Mouse (Mus musculus): Measurements from ENCODE around the gene Gm7137. TPM values are rescaled to one million over a fixed set of nuclear protein-coding genes. Genes with fewer than 3 reads are reported as not detected.
"Not testable (repeated sequence)": the region's sequence is repeated elsewhere in the genome, so short reads cannot be mapped to it uniquely, and the experiment has no call there.

Gene Gm7137
- not detected for total RNA-seq (2021)

DNA sequence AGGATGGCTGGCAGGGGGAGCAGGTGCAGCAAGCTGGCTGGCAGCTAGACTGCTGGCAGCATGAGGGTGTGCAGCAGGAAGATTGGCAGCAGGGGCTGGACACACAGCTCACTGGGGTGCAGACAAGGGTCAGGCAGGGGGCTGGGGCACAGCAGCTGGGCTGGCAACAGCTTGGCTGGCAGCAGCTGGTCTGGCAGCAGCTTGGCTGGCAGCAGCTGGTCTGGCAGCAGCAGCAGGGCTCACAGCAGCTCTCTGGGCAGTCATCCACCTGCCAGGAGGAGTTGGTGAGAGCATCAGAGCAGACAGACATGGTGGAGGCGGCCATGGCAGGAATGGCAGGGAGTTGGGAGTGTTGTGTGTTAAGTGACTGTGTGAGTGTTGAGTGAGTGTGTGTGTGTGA, at the start of gene Gm7137:
Gene Gm7137 (minus strand): TSS at position 325 of the 400 bp plus-strand sequence.
- intact Hi-C loops (cut with DNase I): loop anchor here (10.0 kb wide), 1 partner anchor 127 kb away; no protein-coding TSS in a partner anchor
- DNase-seq: peak; percentile 47 to 55

- DNase-seq: no peak
- intact Hi-C loops (cut with DNase I): no loop called here
These were observed 47.6 kb upstream of the Gm7137 start, which contains the start of gene Krtap10-10 for GRCm38 (mm10) chr10:77835647-77836046. Krtap10-10 (plus strand) TSS chr10:77835947.

- no peak for DNase-seq
- intact Hi-C loops (cut with DNase I): no loop called here
These were observed 39.0 kb upstream of the Gm7137 start, which contains the start of gene Krtap10-4 for GRCm38 (mm10) chr10:77826951-77827350. Krtap10-4 (minus strand) TSS chr10:77827095.

DNA sequence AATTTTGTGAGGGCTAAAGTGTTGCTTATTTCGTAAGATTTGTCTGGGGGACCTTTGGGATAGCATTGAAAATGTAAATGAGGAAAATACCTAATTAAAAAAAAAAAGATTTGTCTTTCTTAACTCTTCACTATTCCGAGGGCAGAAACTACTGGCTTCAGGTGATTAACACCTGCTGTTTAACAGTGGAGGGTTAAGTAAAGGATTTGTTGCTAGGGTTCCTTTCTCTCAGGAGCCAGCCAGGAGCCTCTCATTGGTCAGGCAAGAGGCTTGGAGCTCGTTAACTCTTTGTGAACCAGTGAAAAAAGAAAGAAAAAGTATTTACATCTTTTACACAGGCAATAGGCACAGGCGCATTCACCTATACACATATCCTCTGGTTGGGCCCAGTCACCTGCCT, 31.2 kb upstream of the Gm7137 start:
- intact Hi-C loops (cut with DNase I): loop anchor here (5.0 kb wide), 1 partner anchor 192 kb away; no protein-coding TSS in a partner anchor
- no peak for DNase-seq

- no peak for DNase-seq
- intact Hi-C loops (cut with DNase I): loop anchor here (5.0 kb wide), 1 partner anchor 191 kb away; no protein-coding TSS in a partner anchor
These were observed 30.5 kb upstream of the Gm7137 start for GRCm38 (mm10) chr10:77818523-77818922.

- peak; percentile 7 to 44 for DNase-seq
- intact Hi-C loops (cut with DNase I): loop anchor here (5.0 kb wide), 1 partner anchor 188 kb away; no protein-coding TSS in a partner anchor
These were observed 27.5 kb upstream of the Gm7137 start for GRCm38 (mm10) chr10:77815514-77815913.

GRCm38 (mm10) chr10:77814382-77814781, 26.4 kb upstream of the Gm7137 start, which contains the start of gene Gm2696:
Gm2696 (plus strand) TSS chr10:77814682.
- intact Hi-C loops (cut with DNase I): no loop called here
- DNase-seq: no peak

- no peak for DNase-seq
- intact Hi-C loops (cut with DNase I): no loop called here
These were observed 23.7 kb upstream of the Gm7137 start, which contains the start of gene Gm9507 for GRCm38 (mm10) chr10:77811743-77812142. Gm9507 (minus strand) TSS chr10:77811843.

DNA sequence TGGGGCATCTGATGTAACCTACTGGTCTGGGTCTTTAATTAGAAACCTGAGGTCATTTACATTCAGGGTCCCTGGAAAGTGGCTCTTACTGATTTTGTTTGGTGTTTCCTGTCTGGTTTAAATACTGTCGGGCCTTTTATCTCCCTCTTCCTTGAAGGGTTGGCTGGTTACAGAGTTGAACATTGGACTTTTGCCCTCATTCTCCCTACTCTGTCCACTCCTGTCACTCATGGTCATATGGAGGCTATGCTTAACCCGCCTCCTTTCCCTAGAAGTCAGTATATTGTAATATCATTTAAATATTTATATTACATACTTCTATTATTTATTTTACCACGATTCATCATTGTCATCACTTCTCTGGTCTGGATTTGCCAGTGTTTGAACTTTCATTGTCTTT, 16.1 kb upstream of the Gm7137 start:
- DNase-seq: no peak
- intact Hi-C loops (cut with DNase I): no loop called here

GRCm38 (mm10) chr10:77798921-77799508, 11.0 kb upstream of the Gm7137 start, which contains the start of gene Gm19668:
Gm19668 (minus strand) TSS chr10:77799133.
- intact Hi-C loops (cut with DNase I): no loop called here
- DNase-seq: no peak

DNA sequence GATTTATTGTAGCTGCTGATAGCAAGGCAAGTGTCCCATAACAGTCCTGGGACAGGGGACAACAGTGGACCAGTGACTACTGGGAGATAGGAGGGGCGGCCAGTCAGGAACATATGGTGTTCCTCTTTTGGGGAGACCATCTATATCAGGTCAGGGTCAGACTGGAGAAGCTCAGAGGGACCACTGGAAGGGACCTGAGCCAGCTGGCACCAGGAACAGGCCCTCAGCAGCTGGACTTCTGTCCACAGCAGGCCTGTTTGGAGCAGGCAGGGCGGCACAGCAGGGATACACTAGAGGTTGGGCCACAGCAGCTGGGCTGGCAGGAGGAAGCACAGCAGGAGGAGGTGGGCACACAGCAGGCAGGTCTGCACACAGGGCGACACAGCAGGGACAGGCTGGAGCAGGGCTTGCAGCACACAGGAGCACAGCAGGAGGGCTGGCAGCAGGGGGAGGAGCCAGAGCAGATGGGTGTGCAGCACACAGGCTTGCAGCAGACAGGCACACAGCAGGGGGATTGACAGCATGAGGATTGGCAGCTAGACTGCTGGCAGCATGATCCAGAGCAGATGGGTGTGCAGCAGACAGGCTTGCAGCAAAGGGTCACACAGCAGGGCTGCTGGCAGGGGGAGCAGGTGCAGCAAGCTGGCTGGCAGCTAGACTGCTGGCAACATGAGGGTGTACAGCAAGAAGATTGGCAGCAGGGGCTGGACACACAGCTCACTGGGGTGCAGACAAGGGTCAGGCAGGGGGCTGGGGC, 10.3 kb upstream of the Gm7137 start:
- DNase-seq: peak; percentile 31 to 50
- intact Hi-C loops (cut with DNase I): not testable (repeated sequence)

- intact Hi-C loops (cut with DNase I): no loop called here
- DNase-seq: peak; percentile 44 to 50
These were observed 9.7 kb upstream of the Gm7137 start for GRCm38 (mm10) chr10:77797677-77798076.

DNA sequence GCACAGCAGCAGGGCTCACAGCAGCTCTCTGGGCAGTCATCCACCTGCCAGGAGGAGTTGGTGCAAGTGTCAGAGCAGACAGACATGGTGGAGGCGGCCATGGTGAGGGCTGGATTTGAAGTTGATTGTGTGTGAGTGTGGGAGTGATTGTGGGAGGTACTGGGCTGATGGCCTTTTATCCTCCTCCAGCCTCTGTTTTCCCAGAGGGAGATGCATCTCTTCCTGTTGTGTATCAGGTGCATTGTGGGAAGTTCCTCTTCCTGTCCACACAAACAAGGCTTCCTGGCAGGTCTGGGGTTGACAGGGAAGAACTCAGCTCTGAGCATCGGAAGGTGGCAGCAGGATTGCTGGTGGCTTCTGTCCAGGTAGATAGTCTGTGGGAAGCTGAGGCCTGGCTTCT, 7.0 kb upstream of the Gm7137 start, which contains the start of gene Gm9639:
Gene Gm9639 (minus strand): TSS at position 101 of the 400 bp plus-strand sequence.
- peak in 1 of 2 experiments; percentile 29 for DNase-seq
- intact Hi-C loops (cut with DNase I): no loop called here

- intact Hi-C loops (cut with DNase I): loop anchor here (10.0 kb wide), 1 partner anchor 126 kb away; no protein-coding TSS in a partner anchor
- no peak for DNase-seq
These were observed 621 bp upstream of the Gm7137 start for GRCm38 (mm10) chr10:77788621-77789020.

DNA sequence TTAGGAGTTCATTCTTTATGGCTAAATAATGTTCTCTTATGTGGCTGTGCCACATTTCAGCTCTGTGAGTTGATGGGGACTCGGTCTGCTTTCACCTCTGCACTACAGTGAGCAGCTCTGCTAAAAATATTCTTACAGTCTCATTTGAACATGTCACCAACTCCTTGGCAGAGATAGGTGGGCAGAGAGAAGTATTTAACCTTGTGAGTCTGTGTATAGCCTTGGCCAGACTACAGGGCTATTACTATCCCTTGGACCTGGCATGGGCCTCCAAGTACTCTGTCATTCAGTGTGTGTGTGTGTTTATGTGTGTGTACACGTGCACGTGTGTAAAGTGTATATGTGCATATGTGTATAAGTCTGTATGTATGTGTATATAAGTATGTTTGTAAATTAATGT, 4.6 kb downstream of the Gm7137 start:
- intact Hi-C loops (cut with DNase I): loop anchor here (10.0 kb wide), 1 partner anchor 131 kb away; no protein-coding TSS in a partner anchor

DNA sequence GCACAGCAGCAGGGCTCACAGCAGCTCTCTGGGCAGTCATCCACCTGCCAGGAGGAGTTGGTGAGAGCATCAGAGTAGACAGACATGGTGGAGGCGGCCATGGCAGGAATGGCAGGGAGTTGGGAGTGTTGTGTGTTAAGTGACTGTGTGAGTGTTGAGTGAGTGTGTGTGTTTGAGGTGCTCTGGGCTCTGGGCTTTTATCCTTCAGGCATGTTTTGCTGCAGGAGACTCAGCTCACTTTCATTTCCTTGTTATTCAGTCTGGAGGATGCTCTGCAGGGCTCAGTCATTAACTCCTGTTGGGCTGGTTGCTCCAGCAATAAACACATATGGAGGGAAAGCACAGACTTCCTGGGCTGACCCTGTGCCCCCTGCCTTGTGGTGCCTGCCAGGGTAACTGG, 5.6 kb downstream of the Gm7137 start, which contains the start of gene Gm3250:
Gene Gm3250 (minus strand): TSS at position 101 of the 400 bp plus-strand sequence.
- DNase-seq: not testable (repeated sequence)
- intact Hi-C loops (cut with DNase I): loop anchor here (10.0 kb wide), 1 partner anchor 132 kb away; no protein-coding TSS in a partner anchor

More for the DNA sequence above, 4.6 kb downstream of the Gm7137 start:
- not testable (repeated sequence) for DNase-seq

DNA sequence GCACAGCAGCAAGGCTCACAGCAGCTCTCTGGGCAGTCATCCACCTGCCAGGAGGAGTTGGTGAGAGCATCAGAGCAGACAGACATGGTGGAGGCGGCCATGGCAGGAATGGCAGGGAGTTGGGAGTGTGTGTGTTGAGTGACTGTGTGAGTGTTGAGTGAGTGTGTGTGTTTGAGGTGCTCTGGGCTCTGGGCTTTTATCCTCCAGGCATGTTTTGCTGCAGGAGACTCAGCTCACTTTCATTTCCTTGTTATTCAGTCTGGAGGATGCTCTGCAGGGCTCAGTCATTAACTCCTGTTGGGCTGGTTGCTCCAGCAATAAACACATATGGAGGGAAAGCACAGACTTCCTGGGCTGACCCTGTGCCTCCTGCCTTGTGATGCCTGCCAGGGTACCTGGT, 11.2 kb downstream of the Gm7137 start, which contains the start of gene Gm7138:
Gene Gm7138 (minus strand): TSS at position 101 of the 400 bp plus-strand sequence.
- DNase-seq; intact Hi-C loops (cut with DNase I): not testable (repeated sequence)

DNA sequence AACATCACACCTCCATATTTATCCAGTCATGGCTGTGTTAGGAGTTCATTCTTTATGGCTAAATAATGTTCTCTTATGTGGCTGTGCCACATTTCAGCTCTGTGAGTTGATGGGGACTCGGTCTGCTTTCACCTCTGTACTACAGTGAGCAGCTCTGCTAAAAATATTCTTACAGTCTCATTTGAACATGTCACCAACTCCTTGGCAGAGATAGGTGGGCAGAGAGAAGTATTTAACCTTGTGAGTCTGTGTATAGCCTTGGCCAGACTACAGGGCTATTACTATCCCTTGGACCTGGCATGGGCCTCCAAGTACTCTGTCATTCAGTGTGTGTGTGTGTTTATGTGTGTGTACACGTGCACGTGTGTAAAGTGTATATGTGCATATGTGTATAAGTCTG, 15.9 kb downstream of the Gm7137 start:
- intact Hi-C loops (cut with DNase I); DNase-seq: not testable (repeated sequence)

DNA sequence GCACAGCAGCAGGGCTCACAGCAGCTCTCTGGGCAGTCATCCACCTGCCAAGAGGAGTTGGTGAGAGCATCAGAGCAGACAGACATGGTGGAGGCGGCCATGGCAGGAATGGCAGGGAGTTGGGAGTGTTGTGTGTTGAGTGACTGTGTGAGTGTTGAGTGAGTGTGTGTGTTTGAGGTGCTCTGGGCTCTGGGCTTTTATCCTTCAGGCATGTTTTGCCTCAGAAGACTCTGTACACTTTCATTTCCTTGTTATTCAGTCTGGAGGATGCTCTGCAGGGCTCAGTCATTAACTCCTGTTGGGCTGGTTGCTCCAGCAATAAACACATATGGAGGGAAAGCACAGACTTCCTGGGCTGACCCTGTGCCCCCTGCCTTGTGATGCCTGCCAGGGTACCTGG, 16.8 kb downstream of the Gm7137 start, which contains the start of gene Gm3238:
Gene Gm3238 (minus strand): TSS at position 101 of the 400 bp plus-strand sequence.
- DNase-seq; intact Hi-C loops (cut with DNase I): not testable (repeated sequence)

DNA sequence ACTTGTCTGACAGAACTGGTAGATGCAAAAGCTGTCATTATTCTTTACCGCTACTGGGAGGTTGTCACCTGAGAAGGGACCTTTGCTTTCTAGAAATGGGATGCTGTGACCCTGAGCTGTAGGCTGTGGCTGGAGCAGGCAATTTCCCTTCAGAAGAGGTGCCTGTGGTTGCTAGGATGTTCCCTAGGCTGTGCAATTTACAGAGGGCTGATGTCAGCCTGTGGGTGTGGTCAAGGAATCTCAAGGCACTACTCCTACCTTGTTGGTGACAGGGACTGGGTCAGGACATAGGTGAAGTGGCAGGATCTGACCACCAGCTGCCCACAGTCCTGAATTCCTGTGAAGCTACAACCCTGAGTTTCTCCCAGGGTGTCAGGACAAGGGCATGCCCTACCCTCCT, 18.3 kb downstream of the Gm7137 start:
- no peak for DNase-seq
- intact Hi-C loops (cut with DNase I): no loop called here

- intact Hi-C loops (cut with DNase I); DNase-seq: not testable (repeated sequence)
These were observed 28.4 kb downstream of the Gm7137 start, which contains the start of gene Gm3233 for GRCm38 (mm10) chr10:77759582-77759981. Gm3233 (minus strand) TSS chr10:77759682.

Data from heart, postnatal 10 days (tissue).